Mouse (Mus musculus): Measurements from ENCODE around the gene Srp68. TPM values are rescaled to one million over a fixed set of nuclear protein-coding genes. Genes with fewer than 3 reads are reported as not detected.
"Not testable (repeated sequence)": the region's sequence is repeated elsewhere in the genome, so short reads cannot be mapped to it uniquely, and the experiment has no call there.

The Srp68 gene
- polyA plus RNA-seq, 1 experiment, result 23.4 TPM

DNA sequence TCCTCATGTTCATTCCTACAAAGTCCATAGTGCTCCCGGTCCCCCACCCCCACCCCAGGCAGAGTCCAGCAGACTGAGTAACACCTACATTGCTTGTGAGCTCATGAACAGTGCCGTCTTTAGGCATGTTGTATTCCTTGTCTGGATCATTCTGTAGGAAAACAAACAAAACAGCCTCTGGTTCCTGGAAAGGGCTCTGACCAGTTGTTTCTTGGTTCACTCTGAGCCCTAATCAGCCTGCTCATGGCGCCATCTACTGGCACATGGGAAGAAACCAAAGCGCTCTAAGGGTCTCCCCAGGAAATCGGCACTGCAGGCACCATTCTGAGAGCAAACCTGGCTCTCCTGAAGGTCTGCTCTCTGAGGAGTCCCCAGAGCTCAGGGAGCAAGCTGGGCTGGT is 20.3 kb upstream of the Srp68 start:
- H3K4me1 ChIP-seq (ENCODE audit: control insufficient read depth, insufficient read depth, insufficient read length, low read length), result no peaks in the 10 kb centered on the region
- no peak overlapping the region for H3K4me3 ChIP-seq (ENCODE audit: insufficient read depth, low read depth, low read length)

GRCm38 (mm10) chr11:116293538-116294137 is 19.6 kb upstream of the Srp68 start:
- no peak overlapping the region for H3K4me3 ChIP-seq (ENCODE audit: insufficient read depth, low read depth, low read length)
- no peak overlapping the region for H3K27ac ChIP-seq (replicated peaks; ENCODE audit: low read depth, low read length)
- no peaks in the 10 kb centered on the region for H3K4me1 ChIP-seq (ENCODE audit: control insufficient read depth, insufficient read depth, insufficient read length, low read length)

More for the DNA sequence above, 20.3 kb upstream of the Srp68 start:
- no peak overlapping the region for H3K27ac ChIP-seq (replicated peaks; ENCODE audit: low read depth, low read length)

DNA sequence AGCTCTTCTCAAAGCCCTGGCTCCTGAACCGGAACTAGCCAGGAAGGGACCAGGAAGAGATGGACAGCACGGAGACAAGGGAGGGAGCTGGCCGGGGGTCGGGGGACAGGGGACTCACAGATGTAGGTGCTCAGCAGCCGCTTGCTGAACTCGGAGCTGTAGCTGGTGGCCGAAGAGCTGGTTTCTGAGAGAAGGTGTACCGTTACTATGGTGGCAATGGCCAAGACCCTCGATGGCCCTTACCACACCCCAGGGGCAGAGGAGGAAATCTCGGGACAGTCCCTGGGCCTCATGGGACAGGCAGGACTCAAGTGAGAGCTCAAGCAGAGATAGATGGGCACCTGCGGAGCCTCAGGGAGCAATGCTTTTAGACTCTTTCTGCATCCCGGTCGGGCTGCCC is 18.4 kb upstream of the Srp68 start:
- no peak overlapping the region for H3K27ac ChIP-seq (replicated peaks; ENCODE audit: low read depth, low read length)
- H3K4me1 ChIP-seq (ENCODE audit: control insufficient read depth, insufficient read depth, insufficient read length, low read length), result no peaks in the 10 kb centered on the region
- H3K4me3 ChIP-seq (ENCODE audit: insufficient read depth, low read depth, low read length), result no peak overlapping the region

DNA sequence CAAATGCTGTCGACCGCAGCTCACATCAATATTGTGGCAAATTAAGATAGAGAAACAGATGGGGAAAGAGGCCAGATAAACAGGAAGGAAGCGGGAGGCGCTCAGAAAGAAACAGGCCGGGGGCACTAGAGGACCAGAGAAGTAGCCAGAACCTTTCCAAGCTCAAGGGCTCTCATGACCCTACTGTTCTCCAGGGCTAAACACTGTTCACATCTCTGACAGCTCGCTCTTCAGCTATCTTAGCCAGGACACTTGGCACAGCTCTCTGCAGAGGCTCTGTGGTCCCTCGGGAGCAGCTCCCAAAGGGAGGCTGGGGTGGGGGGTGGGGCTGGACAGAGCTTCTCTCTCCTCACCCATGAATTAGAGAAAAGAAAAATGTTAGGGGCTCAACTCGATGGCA is 16.5 kb upstream of the Srp68 start:
- no peak overlapping the region for H3K27ac ChIP-seq (replicated peaks; ENCODE audit: low read depth, low read length)
- no peaks in the 10 kb centered on the region for H3K4me1 ChIP-seq (ENCODE audit: control insufficient read depth, insufficient read depth, insufficient read length, low read length)
- no peak overlapping the region for H3K4me3 ChIP-seq (ENCODE audit: insufficient read depth, low read depth, low read length)

DNA sequence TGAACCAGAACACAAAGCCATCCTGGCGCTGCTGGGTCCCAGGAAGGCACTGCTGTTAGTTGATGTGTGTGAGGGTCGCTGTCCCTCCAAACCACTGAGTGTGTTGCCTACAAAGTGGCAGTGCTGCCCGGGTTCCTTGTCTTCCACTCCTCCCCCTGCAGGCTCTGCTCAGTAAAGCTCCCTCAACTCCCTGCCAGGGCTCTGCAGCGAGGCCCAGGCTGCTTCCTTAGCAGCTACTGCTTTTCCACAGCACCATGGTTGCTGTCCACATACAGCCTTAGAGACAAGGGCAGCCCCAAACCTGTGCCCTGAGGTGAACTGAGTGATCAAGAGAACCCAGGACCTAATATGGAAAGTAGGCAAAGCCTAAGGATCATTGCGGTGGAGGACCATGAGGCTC is 13.3 kb upstream of the Srp68 start:
- no peaks in the 10 kb centered on the region for H3K4me1 ChIP-seq (ENCODE audit: control insufficient read depth, insufficient read depth, insufficient read length, low read length)
- no peak overlapping the region for H3K27ac ChIP-seq (replicated peaks; ENCODE audit: low read depth, low read length)
- no peak overlapping the region for H3K4me3 ChIP-seq (ENCODE audit: insufficient read depth, low read depth, low read length)

DNA sequence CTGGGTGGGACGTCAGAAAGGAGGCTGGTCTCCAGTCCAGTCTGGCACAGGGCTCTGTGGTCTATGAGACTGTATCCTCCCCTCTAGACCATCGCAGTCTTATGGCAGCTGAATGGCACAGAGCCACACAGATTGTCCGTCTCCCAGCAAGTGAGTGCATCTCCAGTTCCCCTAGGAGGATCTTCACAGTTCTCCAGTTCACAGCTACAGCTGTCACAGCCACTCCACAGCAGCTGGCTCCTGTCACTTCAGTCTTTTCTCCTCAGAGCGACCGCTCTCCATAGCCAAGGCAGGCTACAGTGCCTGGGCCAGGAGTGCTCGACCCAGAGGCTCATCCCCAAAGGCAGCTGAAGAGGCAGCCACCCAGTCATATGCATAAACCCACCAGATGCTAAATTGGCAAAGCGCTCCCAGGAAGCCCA is 11.8 kb upstream of the Srp68 start:
- Histone ChIP-seq H3K4me1 (ENCODE audit: control insufficient read depth, insufficient read depth, insufficient read length, low read length) (no peaks in the 10 kb centered on the region), H3K4me3 (ENCODE audit: insufficient read depth, low read depth, low read length) (no peak overlapping the region), H3K27ac (replicated peaks; ENCODE audit: low read depth, low read length) (no peak overlapping the region)

- Histone ChIP-seq H3K27ac (replicated peaks; ENCODE audit: low read depth, low read length) (no peak overlapping the region), H3K4me3 (ENCODE audit: insufficient read depth, low read depth, low read length) (no peak overlapping the region), H3K4me1 (ENCODE audit: control insufficient read depth, insufficient read depth, insufficient read length, low read length) (no peaks in the 10 kb centered on the region)
Measured at GRCm38 (mm10) chr11:116283982-116284381, 10.0 kb upstream of the Srp68 start.

GRCm38 (mm10) chr11:116282912-116283521 is 9.0 kb upstream of the Srp68 start:
- Histone ChIP-seq H3K4me1 (ENCODE audit: control insufficient read depth, insufficient read depth, insufficient read length, low read length) (no peaks in the 10 kb centered on the region), H3K4me3 (ENCODE audit: insufficient read depth, low read depth, low read length) (no peak overlapping the region), H3K27ac (replicated peaks; ENCODE audit: low read depth, low read length) (no peak overlapping the region)

GRCm38 (mm10) chr11:116282089-116282488 is 8.1 kb upstream of the Srp68 start:
- H3K4me3 ChIP-seq (ENCODE audit: insufficient read depth, low read depth, low read length), result no peak overlapping the region

GRCm38 (mm10) chr11:116281671-116282070 is 7.7 kb upstream of the Srp68 start:
- Histone ChIP-seq H3K4me3 (ENCODE audit: insufficient read depth, low read depth, low read length) (peak overlapping the region; percentile 2; the same call in 1 of the 2 replicates), H3K27ac (replicated peaks; ENCODE audit: low read depth, low read length) (no peak overlapping the region), H3K4me1 (ENCODE audit: control insufficient read depth, insufficient read depth, insufficient read length, low read length) (no peaks in the 10 kb centered on the region)

More at GRCm38 (mm10) chr11:116282089-116282488, 8.1 kb upstream of the Srp68 start:
- H3K27ac ChIP-seq (replicated peaks; ENCODE audit: low read depth, low read length), result no peak overlapping the region
- H3K4me1 ChIP-seq (ENCODE audit: control insufficient read depth, insufficient read depth, insufficient read length, low read length), result no peaks in the 10 kb centered on the region

- peak within 1 kb of the TSS; percentile 2; the same call in 1 of the 2 replicates for H3K4me3 ChIP-seq (ENCODE audit: insufficient read depth, low read depth, low read length)
- no peak within 1 kb of the TSS for H3K27ac ChIP-seq (replicated peaks; ENCODE audit: low read depth, low read length)
- H3K4me1 ChIP-seq (ENCODE audit: control insufficient read depth, insufficient read depth, insufficient read length, low read length), result no peaks in the 10 kb centered on the region
Measured at GRCm38 (mm10) chr11:116280751-116281663, 7.0 kb upstream of the Srp68 start, which contains the start of gene Galr2. Gene Galr2, plus strand, starts transcription at chr11:116280939.

- not testable (repeated sequence) for H3K4me3 ChIP-seq (ENCODE audit: insufficient read depth, low read depth, low read length); H3K4me1 ChIP-seq (ENCODE audit: control insufficient read depth, insufficient read depth, insufficient read length, low read length); H3K27ac ChIP-seq (replicated peaks; ENCODE audit: low read depth, low read length)
Measured at GRCm38 (mm10) chr11:116277184-116277583, 3.2 kb upstream of the Srp68 start.

DNA sequence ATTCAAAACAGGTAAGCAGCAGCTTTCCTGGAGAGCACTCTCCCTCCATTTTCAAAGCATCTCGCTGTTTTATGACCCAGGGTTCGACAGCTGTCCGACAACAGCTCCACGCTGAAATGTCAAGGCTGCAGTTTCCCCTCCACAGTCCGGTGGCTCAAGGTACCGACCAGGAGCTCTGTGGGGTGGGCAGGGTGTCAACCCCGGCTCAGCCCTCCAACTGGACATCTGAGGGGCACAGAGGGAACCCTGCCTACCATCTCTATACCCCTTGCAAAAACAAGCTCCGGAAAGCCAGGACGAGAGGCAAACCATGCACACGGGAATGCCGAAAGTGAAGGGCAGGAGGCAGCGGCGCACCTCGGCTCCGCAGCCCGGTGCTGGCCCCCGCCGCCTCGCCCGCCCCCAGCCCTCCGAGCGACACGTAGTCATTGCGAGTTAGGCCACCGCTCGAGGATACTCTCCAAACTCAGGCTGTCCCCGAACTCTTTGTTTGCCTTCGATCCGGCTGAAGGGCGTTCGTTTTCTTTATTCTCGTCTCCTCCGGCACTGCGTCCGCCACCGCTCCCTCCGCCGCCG is 460 bp downstream of the Srp68 start:
- H3K4me3 ChIP-seq (ENCODE audit: insufficient read depth, low read depth, low read length), result peak overlapping the region; percentile 65
- peak overlapping the region; percentile 45 for H3K27ac ChIP-seq (replicated peaks; ENCODE audit: low read depth, low read length)
- 0 out of 2 replicates have a peak, but pooled peaks cover 3% of the 10 kb centered on the region for H3K4me1 ChIP-seq (ENCODE audit: control insufficient read depth, insufficient read depth, insufficient read length, low read length)

DNA sequence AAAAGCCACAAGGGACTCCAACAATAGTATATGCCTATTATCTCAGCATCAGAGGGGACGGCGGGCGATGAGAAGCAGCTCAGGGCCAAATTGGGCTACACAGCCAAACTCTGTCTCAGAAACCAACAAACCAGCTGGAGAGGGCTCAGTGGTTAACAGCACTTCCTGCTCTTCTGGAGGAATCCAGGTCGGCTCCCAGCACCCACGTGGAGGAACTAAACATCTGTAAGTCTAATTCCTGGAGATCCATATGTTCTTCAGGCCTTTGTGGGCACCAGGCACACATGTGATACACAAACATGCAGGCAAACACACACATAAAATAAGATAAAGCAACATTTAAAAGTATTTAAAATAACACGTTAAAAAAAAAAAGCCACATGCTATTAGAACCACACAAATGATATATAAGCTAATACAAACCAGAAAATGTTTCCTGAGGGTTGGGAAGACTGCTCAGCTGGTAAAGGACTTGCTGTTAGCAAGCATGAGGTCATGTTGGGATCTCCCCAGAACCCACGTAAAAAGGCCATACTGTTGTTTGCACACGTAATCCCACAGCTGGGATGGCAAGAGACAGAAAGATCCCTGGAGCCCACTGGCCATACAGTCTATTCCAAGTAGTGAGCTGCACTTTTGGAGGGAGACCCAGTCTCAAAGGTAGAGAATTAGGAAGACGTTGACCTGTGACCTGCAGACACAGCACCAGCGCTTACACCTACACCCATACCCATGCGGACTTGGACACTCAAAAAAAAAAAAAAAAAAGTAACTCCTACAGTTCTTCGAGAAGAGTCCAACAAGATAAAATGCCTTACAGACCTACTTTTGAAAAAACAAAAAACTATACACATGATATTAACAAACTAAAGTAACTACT is 1.2 kb downstream of the Srp68 start:
- H3K4me3 ChIP-seq (ENCODE audit: insufficient read depth, low read depth, low read length), result peak overlapping the region; percentile 65
- no peak overlapping the region for H3K27ac ChIP-seq (replicated peaks; ENCODE audit: low read depth, low read length)
- H3K4me1 ChIP-seq (ENCODE audit: control insufficient read depth, insufficient read depth, insufficient read length, low read length), result 0 out of 2 replicates have a peak, but pooled peaks cover 3% of the 10 kb centered on the region

Measured in brown adipose tissue, adult 24 weeks (tissue).